Mouse (Mus musculus): ENCODE data around the gene Smpd1. TPM values are rescaled to one million over a fixed set of nuclear protein-coding genes. Genes with fewer than 3 reads are reported as not detected.

Smpd1 gene
- total and polyA plus RNA-seq, 3 experiments, result 22.2 to 98.7 (median 32.3) TPM

DNA sequence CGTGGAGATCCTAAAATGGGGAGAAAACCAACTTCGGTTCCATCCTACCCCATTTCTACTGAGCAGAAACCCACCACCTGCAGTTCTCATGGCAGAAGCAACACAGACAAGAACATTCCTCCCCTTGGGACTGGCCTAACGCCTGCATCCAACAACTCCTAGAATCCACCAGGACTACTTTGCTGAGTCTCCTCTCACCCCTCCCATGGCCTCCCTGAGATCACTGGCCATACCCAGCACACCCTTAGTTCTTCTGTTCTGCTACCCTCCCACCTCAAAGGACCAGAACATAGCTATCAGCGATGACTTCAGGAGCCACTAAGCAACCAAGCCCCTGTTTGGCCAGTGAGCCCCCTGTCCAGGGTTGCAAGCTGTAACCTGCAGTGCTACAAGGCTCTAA, 16.6 kb downstream of the Smpd1 start:
- Histone ChIP-seq H3K9me3 (replicated peaks; ENCODE audit: insufficient read depth, low read length) (no peaks in the 10 kb centered on the region), H3K27ac (ENCODE audit: control insufficient read depth, low read depth, low read length) (no peak overlapping the region), H3K79me2 (ENCODE audit: control insufficient read depth, insufficient read depth, low read length, poor library complexity) (no peaks in the 10 kb centered on the region), H3K9ac (ENCODE audit: control insufficient read depth, low read depth, low read length, poor library complexity, severe bottlenecking) (no peak overlapping the region), H3K4me1 (ENCODE audit: control insufficient read depth in 1 of 2, insufficient read depth in 2 of 2, low read length in 2 of 2) (no peaks in the 10 kb centered on the region), H3K27me3 (ENCODE audit: control insufficient read depth in 1 of 2, insufficient read depth in 2 of 2, low read length in 2 of 2) (peaks cover 0 to 2% of the 10 kb centered on the region in 2 experiments; a peak in 1 of 4 replicates), H3K4me3 (ENCODE audit: control insufficient read depth in 1 of 2, insufficient read depth in 1 of 2, low read depth in 2 of 2, low read length in 2 of 2) (no peak overlapping the region), H3K36me3 (ENCODE audit: control insufficient read depth in 1 of 2, insufficient read depth in 2 of 2, low read length in 2 of 2) (no peaks in the 10 kb centered on the region)
- no peak for TF ChIP-seq ZMIZ1 (IDR thresholded peaks at IDR 0.05; ENCODE audit: low read depth, low read length)
- no peak for TF ChIP-seq MAZ (IDR thresholded peaks at IDR 0.05; ENCODE audit: low read depth, low read length)
- no peak for TF ChIP-seq TAL1 (IDR thresholded peaks at IDR 0.05; ENCODE audit: low read length)
- no peak for TF ChIP-seq SMC3 (IDR thresholded peaks at IDR 0.05; ENCODE audit: low read depth, low read length)
- no peak for TF ChIP-seq ELF1 (IDR thresholded peaks at IDR 0.05; ENCODE audit: low read depth, low read length)
- TF ChIP-seq TBP (IDR thresholded peaks at IDR 0.05; ENCODE audit: low read depth, low read length), result no peak
- no peak for TF ChIP-seq ZKSCAN1 (IDR thresholded peaks at IDR 0.05; ENCODE audit: low read depth, low read length)
- TF ChIP-seq CTCF (IDR thresholded peaks at IDR 0.05 in 2 of 3, conservative IDR thresholded peaks at IDR 0.05 in 1 of 3; ENCODE audit: control insufficient read depth in 1 of 3, insufficient read depth in 1 of 3, low read depth in 2 of 3, low read length in 3 of 3, poor library complexity in 1 of 3, severe bottlenecking in 1 of 3), result no peak
- TF ChIP-seq USF1 (IDR thresholded peaks at IDR 0.05; ENCODE audit: low read depth, low read length), result no peak
- no peak for TF ChIP-seq POLR2AphosphoS5 (IDR thresholded peaks at IDR 0.05; ENCODE audit: borderline replicate concordance, low read depth, low read length)
- no peak for TF ChIP-seq POLR2AphosphoS2 (IDR thresholded peaks at IDR 0.05; ENCODE audit: low read length)
- TF ChIP-seq MAFK (IDR thresholded peaks at IDR 0.05; ENCODE audit: borderline replicate concordance, low read depth, low read length), result no peak
- TF ChIP-seq E2F4 (IDR thresholded peaks at IDR 0.05; ENCODE audit: borderline replicate concordance, low read depth, low read length), result no peak
- TF ChIP-seq EP300 (IDR thresholded peaks at IDR 0.05; ENCODE audit: low read depth in 1 of 2, low read length in 2 of 2), result no peak
- DNase-seq (ENCODE audit: low read depth, low spot score), result no peak

DNA sequence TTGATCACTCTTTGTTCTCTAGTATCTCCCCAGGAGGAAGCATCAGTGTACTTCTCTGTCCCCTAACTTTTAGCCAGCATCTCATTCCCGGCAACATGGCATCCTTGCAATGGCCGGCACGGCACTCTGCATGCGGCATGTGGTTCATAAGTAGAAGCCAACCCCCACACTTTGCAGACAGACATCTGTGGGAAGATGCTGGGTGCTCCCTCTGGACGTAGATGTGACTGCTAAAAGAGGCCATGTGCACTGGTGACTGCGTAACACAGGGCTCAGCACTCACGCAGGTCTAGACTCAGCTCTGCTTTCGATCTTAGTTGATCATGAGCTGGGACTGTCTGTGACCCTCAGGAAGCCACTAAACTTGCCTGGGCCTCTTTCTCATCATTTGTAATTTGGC, 18.8 kb downstream of the Smpd1 start:
- TF ChIP-seq USF1 (IDR thresholded peaks at IDR 0.05; ENCODE audit: low read depth, low read length) (no peak), CHD1 (IDR thresholded peaks at IDR 0.05; ENCODE audit: low read depth, low read length) (no peak), SMC3 (IDR thresholded peaks at IDR 0.05; ENCODE audit: low read depth, low read length) (no peak), BHLHE40 (IDR thresholded peaks at IDR 0.05; ENCODE audit: borderline replicate concordance, low read depth, low read length) (no peak), CHD2 (IDR thresholded peaks at IDR 0.05; ENCODE audit: low read length) (no peak), ETS1 (IDR thresholded peaks at IDR 0.05; ENCODE audit: low read depth, low read length) (no peak), MEF2A (IDR thresholded peaks at IDR 0.05; ENCODE audit: extremely low read depth, insufficient replicate concordance, low read depth, low read length, poor library complexity, severe bottlenecking) (no peak), ELF1 (IDR thresholded peaks at IDR 0.05; ENCODE audit: low read depth, low read length) (no peak), KAT2A (conservative IDR thresholded peaks at IDR 0.05; ENCODE audit: low read depth, low read length) (no peak), E2F4 (IDR thresholded peaks at IDR 0.05; ENCODE audit: borderline replicate concordance, low read depth, low read length) (no peak), GABPA (IDR thresholded peaks at IDR 0.05; ENCODE audit: low read depth, low read length) (no peak), SIN3A (IDR thresholded peaks at IDR 0.05; ENCODE audit: low read length) (no peak), EP300 (IDR thresholded peaks at IDR 0.05; ENCODE audit: low read depth in 1 of 2, low read length in 2 of 2) (no peak), MAZ (IDR thresholded peaks at IDR 0.05; ENCODE audit: low read depth, low read length) (no peak), MAFK (IDR thresholded peaks at IDR 0.05; ENCODE audit: borderline replicate concordance, low read depth, low read length) (no peak), JUND (IDR thresholded peaks at IDR 0.05; ENCODE audit: low read depth, low read length) (no peak), UBTF (IDR thresholded peaks at IDR 0.05; ENCODE audit: borderline replicate concordance, insufficient read depth, low read depth, low read length) (no peak), ZMIZ1 (IDR thresholded peaks at IDR 0.05; ENCODE audit: low read depth, low read length) (no peak)
- no peak for DNase-seq (ENCODE audit: low read depth, low spot score)
- H3K4me3 ChIP-seq (ENCODE audit: control insufficient read depth in 1 of 2, insufficient read depth in 1 of 2, low read depth in 2 of 2, low read length in 2 of 2), result no peak overlapping the region
- H3K79me2 ChIP-seq (ENCODE audit: control insufficient read depth, insufficient read depth, low read length, poor library complexity), result no peaks in the 10 kb centered on the region
- H3K27me3 ChIP-seq (ENCODE audit: control insufficient read depth in 1 of 2, insufficient read depth in 2 of 2, low read length in 2 of 2), result no peaks in the 10 kb centered on the region; a peak in 1 of 4 replicates
- no peak overlapping the region for H3K9ac ChIP-seq (ENCODE audit: control insufficient read depth, low read depth, low read length, poor library complexity, severe bottlenecking)
- H3K9me3 ChIP-seq (replicated peaks; ENCODE audit: insufficient read depth, low read length), result no peaks in the 10 kb centered on the region
- no peaks in the 10 kb centered on the region for H3K4me1 ChIP-seq (ENCODE audit: control insufficient read depth in 1 of 2, insufficient read depth in 2 of 2, low read length in 2 of 2)
- H3K27ac ChIP-seq (ENCODE audit: control insufficient read depth, low read depth, low read length), result no peak overlapping the region
- no peaks in the 10 kb centered on the region for H3K36me3 ChIP-seq (ENCODE audit: control insufficient read depth in 1 of 2, insufficient read depth in 2 of 2, low read length in 2 of 2)

All from MEL (cell line).